9 mouse cellular contexts compared by ENCODE assay signal in the genomic region with DNA sequence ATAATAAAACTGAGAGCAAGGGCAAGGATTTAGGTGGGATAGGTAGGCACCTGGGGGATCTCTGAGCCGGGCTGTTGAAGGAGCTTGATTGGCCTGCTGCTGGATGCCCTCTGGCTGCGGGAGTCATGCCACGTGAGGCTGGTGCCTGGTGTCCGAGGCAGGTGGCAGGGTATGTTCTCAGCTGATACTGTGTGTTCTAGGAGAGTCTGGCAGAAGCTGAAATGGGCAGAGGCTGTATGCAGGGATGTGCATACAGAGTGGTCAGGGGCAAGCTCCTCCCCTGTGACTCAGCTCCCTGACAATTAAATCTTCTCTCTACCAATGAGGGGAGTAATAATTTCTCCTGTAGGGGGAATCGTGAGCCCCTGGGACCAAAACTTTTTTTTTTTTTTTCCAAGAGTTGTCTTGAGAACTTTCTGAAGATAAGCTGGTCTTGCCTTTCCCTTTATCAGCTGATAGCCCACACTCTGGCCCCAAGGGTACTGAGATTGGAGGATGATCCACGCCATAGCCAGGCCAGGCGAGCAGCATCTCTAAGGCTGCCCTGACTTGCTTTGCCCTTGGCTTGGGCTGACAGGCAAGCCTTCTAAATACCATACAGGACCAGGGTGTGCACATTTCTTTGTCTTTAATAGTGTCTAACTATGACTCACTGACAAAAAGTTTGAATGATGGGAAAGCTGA. TPM values are rescaled to one million over a fixed set of nuclear protein-coding genes. Genes with fewer than 3 reads are reported as not detected.
DNase-seq lines count a peak whose midpoint lies in the region; ATAC-seq and TF ChIP-seq lines count a peak whose summit lies in the region.
"Had no signal": no experiment of that assay in that cellular context is flagged by ENCODE, and none has a peak within 500 bp of the region (broad histone marks: within the 10 kb centered on the region; RNA-seq: fewer than 3 reads in every experiment).

No protein-coding gene starts in this region.

- peaks cover 21% of the 10 kb centered on the region for H3K4me1 ChIP-seq in testis, adult 2 months (ENCODE audit: control insufficient read depth, insufficient read depth, low read length)
- H3K4me1 ChIP-seq in intestine, embryonic 15.5 days (replicated peaks): peaks cover 22% of the 10 kb centered on the region

- H3K4me3 ChIP-seq in testis, adult 2 months (ENCODE audit: control insufficient read depth, low read depth, low read length): peak overlapping the region; percentile 53
- H3K4me3 ChIP-seq in intestine, embryonic 15.5 days (replicated peaks): no peak overlapping the region

- TF ChIP-seq POLR2A in testis, adult 2 months (IDR thresholded peaks at IDR 0.05; ENCODE audit: control insufficient read depth, low read depth, low read length): no peak; the same call in 1 of the 2 replicates

- H3K9ac ChIP-seq in intestine, embryonic 15.5 days: 0 out of 2 replicates have a peak overlapping the region, but pooled peaks have one; percentile 5

- no peaks in the 10 kb centered on the region for H3K27me3 ChIP-seq in testis, adult 2 months (ENCODE audit: control insufficient read depth, insufficient read depth, low read length)
- H3K27me3 ChIP-seq in intestine, embryonic 15.5 days (replicated peaks): 0 out of 2 replicates have a peak, but pooled peaks cover 3% of the 10 kb centered on the region

- peak overlapping the region; percentile 72; the same call in 1 of the 2 replicates for H3K4me2 ChIP-seq in intestine, embryonic 15.5 days (replicated peaks)

- H3K36me3 ChIP-seq in testis, adult 2 months (ENCODE audit: control insufficient read depth, insufficient read depth, low read length): peaks cover 2% of the 10 kb centered on the region
- H3K36me3 ChIP-seq in intestine, embryonic 15.5 days: no peaks in the 10 kb centered on the region

- ATAC-seq in intestine, embryonic 15.5 days: no peak

- TF ChIP-seq CTCF in testis, adult 2 months (IDR thresholded peaks at IDR 0.05; ENCODE audit: control insufficient read depth, insufficient read depth, insufficient replicate concordance, low read depth, low read length): no peak

- H3K27ac ChIP-seq in testis, adult 2 months (ENCODE audit: control insufficient read depth, insufficient read depth, low read depth, low read length): peak overlapping the region; percentile 18
- H3K27ac ChIP-seq in intestine, embryonic 15.5 days: no peak overlapping the region

- WGBS in intestine, embryonic 15.5 days: 71% methylated on average over 7 of the region's 7 CpGs

- no peaks in the 10 kb centered on the region for H3K9me3 ChIP-seq in intestine, embryonic 15.5 days

- DNase-seq in cerebellum, postnatal 25 days: peak; percentile 21 to 35
- DNase-seq in cerebellum, adult 18-20 months: no peak
- DNase-seq in testis, postnatal 10 days (ENCODE audit: low spot score): no peak
- no peak for DNase-seq in left cerebral cortex, adult 9 months (ENCODE audit: low spot score in 2 of 2)
- no peak for DNase-seq in heart, adult 18-20 months
- no peak for DNase-seq in layer of hippocampus, postnatal 14 days (ENCODE audit: low spot score in 2 of 2)

RNA-seq across cellular contexts. Expression of a gene that starts 1.5 kb away (rescaled TPM):
- 61.7 and 61.8 TPM in 2 replicates for polyA plus RNA-seq in testis, adult 2 months (2012; rRNA removed)
- 22.3 and 22.7 TPM in 2 replicates for polyA plus RNA-seq in intestine, embryonic 15.5 days (2015; fragmentation: Nextera tagmentation; extraction: Ambion mirVana)
- total RNA-seq in heart, adult 18-20 months (2021): 1 to 10 TPM; 1.6 to 2.3 TPM
- total RNA-seq in layer of hippocampus, postnatal 14 days (2021): 10 to 100 TPM; 14.6 to 19.5 TPM
- polyA plus RNA-seq: erythroblast, embryonic 14.5 days had no signal

RNA-seq across cellular contexts. Expression of a gene that starts 4.9 kb away (rescaled TPM):
- 83.2 and 90.6 TPM in 2 replicates for polyA plus RNA-seq in testis, adult 2 months (2012; rRNA removed)
- 32.0 and 34.2 TPM in 2 replicates for polyA plus RNA-seq in intestine, embryonic 15.5 days (2015; fragmentation: Nextera tagmentation; extraction: Ambion mirVana)
- total RNA-seq in heart, adult 18-20 months (2021): 10 to 100 TPM in 1 of 2 experiments, 1 to 10 TPM in 1; 9.7 to 10.8 TPM
- 100 to 1,000 TPM; 108 to 116 TPM for total RNA-seq in layer of hippocampus, postnatal 14 days (2021)

RNA-seq across cellular contexts. Expression of a gene that starts 5.9 kb away (rescaled TPM):
- 19.5 and 20.1 TPM in 2 replicates for polyA plus RNA-seq in testis, adult 2 months (2012; rRNA removed)
- polyA plus RNA-seq in intestine, embryonic 15.5 days (2015; fragmentation: Nextera tagmentation; extraction: Ambion mirVana): 50.5 and 51.9 TPM in 2 replicates
- 10 to 100 TPM; 35.9 to 37.7 TPM for total RNA-seq in heart, adult 18-20 months (2021)
- total RNA-seq in layer of hippocampus, postnatal 14 days (2021): 10 to 100 TPM; 51.2 to 55.5 TPM

RNA-seq across cellular contexts. Expression of a gene that starts 12.8 kb away (rescaled TPM):
- 44.4 and 44.5 TPM in 2 replicates for polyA plus RNA-seq in testis, adult 2 months (2012; rRNA removed)
- 57.4 and 64.7 TPM in 2 replicates for polyA plus RNA-seq in intestine, embryonic 15.5 days (2015; fragmentation: Nextera tagmentation; extraction: Ambion mirVana)
- total RNA-seq in heart, adult 18-20 months (2021): 10 to 100 TPM; 32.5 to 34.1 TPM
- 10 to 100 TPM; 52.0 to 53.1 TPM for total RNA-seq in layer of hippocampus, postnatal 14 days (2021)

RNA-seq across cellular contexts. Expression of a gene that starts 59.3 kb away (rescaled TPM):
- 0.16 TPM in 1 of 2 replicates, not detected in the other for polyA plus RNA-seq in testis, adult 2 months (2012; rRNA removed)
- polyA plus RNA-seq in intestine, embryonic 15.5 days (2015; fragmentation: Nextera tagmentation; extraction: Ambion mirVana): 1.3 and 3.1 TPM in 2 replicates
- total RNA-seq in heart, adult 18-20 months (2021): not detected
- not detected for total RNA-seq in layer of hippocampus, postnatal 14 days (2021)
- polyA plus RNA-seq: erythroblast, embryonic 14.5 days had no signal

Comparison
In these comparisons a context has a peak if more than half of its experiments do, and no peak if none do; other contexts are left out.
1. DNase-seq: peak in cerebellum, postnatal 25 days (2 of 2); none in cerebellum, adult 18-20 months (0 of 2), testis, postnatal 10 days (single experiment), left cerebral cortex, adult 9 months (0 of 2), heart, adult 18-20 months (0 of 2) and layer of hippocampus, postnatal 14 days (0 of 2).
2. RNA of a gene that starts 1.5 kb away (total RNA-seq): 14.6 to 19.5 TPM in layer of hippocampus, postnatal 14 days; 1.6 to 2.3 TPM in heart, adult 18-20 months; every median in the first group is over 4 times any median in the second.
3. RNA of a gene that starts 4.9 kb away (total RNA-seq): 108 to 116 TPM in layer of hippocampus, postnatal 14 days; 9.7 to 10.8 TPM in heart, adult 18-20 months; every median in the first group is over 4 times any median in the second.